ENCODE assay signal across 8 mouse cellular contexts in the genomic region with DNA sequence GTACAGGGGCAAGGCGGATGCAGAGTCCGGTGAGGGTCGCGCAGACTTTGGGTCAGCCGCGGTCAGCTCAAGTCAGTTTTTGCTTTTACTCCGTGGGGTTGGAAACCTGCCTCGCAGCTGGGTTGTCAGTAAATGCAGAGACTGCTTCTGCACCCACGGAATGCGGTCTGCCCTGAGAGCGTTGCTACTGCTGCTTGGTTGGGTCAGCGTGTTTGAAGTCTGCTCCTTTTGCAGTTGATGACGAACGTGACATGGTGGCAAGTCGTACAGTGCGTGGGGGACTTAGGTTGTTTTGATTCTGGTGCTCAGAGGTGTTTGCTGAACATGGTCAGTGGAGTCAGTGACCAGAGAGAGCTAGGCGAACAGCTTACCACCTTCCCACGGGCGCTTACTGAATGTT. TPM values are rescaled to one million over a fixed set of nuclear protein-coding genes. Genes with fewer than 3 reads are reported as not detected.
DNase-seq lines count a peak whose midpoint lies in the region; ATAC-seq and TF ChIP-seq lines count a peak whose summit lies in the region.

No protein-coding gene starts in this region.

- peak overlapping the region; percentile 82 for H3K9ac ChIP-seq in hindbrain, embryonic 13.5 days
- H3K9ac ChIP-seq in midbrain, embryonic 12.5 days (replicated peaks) = peak overlapping the region; percentile 86

- H3K4me3 ChIP-seq in layer of hippocampus, adult 2 months = peak overlapping the region; percentile 98
- H3K4me3 ChIP-seq in bone marrow macrophage, adult 2 months (ENCODE audit: insufficient read depth, low read length) = peak overlapping the region; percentile 93
- peak overlapping the region; percentile 67 for H3K4me3 ChIP-seq in hindbrain, embryonic 13.5 days
- peak overlapping the region; percentile 83 for H3K4me3 ChIP-seq in midbrain, embryonic 12.5 days

- H3K4me1 ChIP-seq in bone marrow macrophage, adult 2 months (ENCODE audit: control insufficient read depth, insufficient read depth, low read length) = peaks cover 29% of the 10 kb centered on the region
- H3K4me1 ChIP-seq in hindbrain, embryonic 13.5 days (replicated peaks) = peaks cover 22% of the 10 kb centered on the region
- peaks cover 13% of the 10 kb centered on the region for H3K4me1 ChIP-seq in midbrain, embryonic 12.5 days

- peak overlapping the region; percentile 96 for H3K27ac ChIP-seq in layer of hippocampus, adult 2 months
- peak overlapping the region; percentile 17 for H3K27ac ChIP-seq in bone marrow macrophage, adult 2 months (ENCODE audit: insufficient read depth, low read depth, low read length)
- peak overlapping the region; percentile 80 for H3K27ac ChIP-seq in hindbrain, embryonic 13.5 days
- H3K27ac ChIP-seq in midbrain, embryonic 12.5 days (replicated peaks) = peak overlapping the region; percentile 60; the same call in 1 of the 2 replicates

- no peaks in the 10 kb centered on the region for H3K9me3 ChIP-seq in hindbrain, embryonic 13.5 days
- no peaks in the 10 kb centered on the region for H3K9me3 ChIP-seq in midbrain, embryonic 12.5 days

- peaks cover 16% of the 10 kb centered on the region for H3K36me3 ChIP-seq in hindbrain, embryonic 13.5 days
- H3K36me3 ChIP-seq in midbrain, embryonic 12.5 days = peaks cover 8% of the 10 kb centered on the region

- peak overlapping the region; percentile 83 for H3K4me2 ChIP-seq in hindbrain, embryonic 13.5 days
- H3K4me2 ChIP-seq in midbrain, embryonic 12.5 days (replicated peaks) = peak overlapping the region; percentile 86

- DNase-seq in layer of hippocampus, adult 2 months (ENCODE audit: low spot score in 2 of 2) = no peak
- DNase-seq in layer of hippocampus, adult 18-20 months (ENCODE audit: low spot score in 2 of 2) = no peak
- DNase-seq in adrenal gland, adult 18-20 months (ENCODE audit: low spot score in 2 of 2) = no peak
- DNase-seq in cerebellum, adult 8-10 months = no peak
- no peak for DNase-seq in retina, embryonic 14.5 days (ENCODE audit: low spot score)

- no peak for TF ChIP-seq CTCF in layer of hippocampus, adult 2 months (conservative IDR thresholded peaks at IDR 0.05)
- no peak for TF ChIP-seq CTCF in bone marrow macrophage, adult 2 months (IDR thresholded peaks at IDR 0.05; ENCODE audit: low read depth, low read length)

- WGBS in hindbrain, embryonic 13.5 days = 6% methylated on average over 19 of the region's 19 CpGs
- 6% methylated on average over 19 of the region's 19 CpGs for WGBS in midbrain, embryonic 12.5 days

- H3K27me3 ChIP-seq in hindbrain, embryonic 13.5 days = no peaks in the 10 kb centered on the region
- no peaks in the 10 kb centered on the region for H3K27me3 ChIP-seq in midbrain, embryonic 12.5 days

- ATAC-seq in hindbrain, embryonic 13.5 days (ENCODE audit: low FRiP score) = no peak; the same call in 1 of the 2 replicates
- peak; percentile 25 for ATAC-seq in midbrain, embryonic 12.5 days (ENCODE audit: low FRiP score, low read depth)

- no peak for TF ChIP-seq POLR2A in bone marrow macrophage, adult 2 months (IDR thresholded peaks at IDR 0.05; ENCODE audit: borderline replicate concordance, low read depth, low read length)

RNA-seq across cellular contexts. Expression of a gene that starts 0.5 kb away (rescaled TPM):
- total RNA-seq in layer of hippocampus, adult 2 months (2021) = 10 to 100 TPM; 46.0 to 48.2 TPM
- total RNA-seq in layer of hippocampus, adult 18-20 months (2021) = 10 to 100 TPM; 47.9 to 49.6 TPM
- polyA plus RNA-seq in bone marrow macrophage, adult 2 months (2012; ENCODE audit: insufficient read depth, insufficient read length, missing spikeins) = 23.6 and 24.7 TPM in 2 replicates
- polyA plus RNA-seq in hindbrain, embryonic 13.5 days (2015; fragmentation: Nextera tagmentation; extraction: Ambion mirVana) = 22.1 and 22.9 TPM in 2 replicates
- 25.3 and 27.8 TPM in 2 replicates for polyA plus RNA-seq in midbrain, embryonic 12.5 days (2016; fragmentation: Nextera tagmentation; extraction: Ambion mirVana)
- total RNA-seq in adrenal gland, adult 18-20 months (2021) = 10 to 100 TPM; 34.6 to 40.7 TPM

RNA-seq across cellular contexts. Expression of a gene that starts 41.4 kb away (rescaled TPM):
- total RNA-seq in layer of hippocampus, adult 2 months (2021) = 10 to 100 TPM; 47.1 to 58.1 TPM
- total RNA-seq in layer of hippocampus, adult 18-20 months (2021) = 10 to 100 TPM; 37.3 to 46.6 TPM
- 42.3 and 42.5 TPM in 2 replicates for polyA plus RNA-seq in bone marrow macrophage, adult 2 months (2012; ENCODE audit: insufficient read depth, insufficient read length, missing spikeins)
- 102 TPM in 2 replicates for polyA plus RNA-seq in hindbrain, embryonic 13.5 days (2015; fragmentation: Nextera tagmentation; extraction: Ambion mirVana)
- polyA plus RNA-seq in midbrain, embryonic 12.5 days (2016; fragmentation: Nextera tagmentation; extraction: Ambion mirVana) = 89.7 and 97.4 TPM in 2 replicates
- 10 to 100 TPM; 20.3 to 31.9 TPM for total RNA-seq in adrenal gland, adult 18-20 months (2021)

RNA-seq across cellular contexts. Expression of a gene that starts 53.8 kb away (rescaled TPM):
- total RNA-seq in layer of hippocampus, adult 2 months (2021) = 10 to 100 TPM; 34.7 to 41.3 TPM
- 10 to 100 TPM; 43.5 to 48.0 TPM for total RNA-seq in layer of hippocampus, adult 18-20 months (2021)
- polyA plus RNA-seq in bone marrow macrophage, adult 2 months (2012; ENCODE audit: insufficient read depth, insufficient read length, missing spikeins) = 29.5 and 36.6 TPM in 2 replicates
- 22.8 and 23.8 TPM in 2 replicates for polyA plus RNA-seq in hindbrain, embryonic 13.5 days (2015; fragmentation: Nextera tagmentation; extraction: Ambion mirVana)
- polyA plus RNA-seq in midbrain, embryonic 12.5 days (2016; fragmentation: Nextera tagmentation; extraction: Ambion mirVana) = 36.9 and 39.6 TPM in 2 replicates
- total RNA-seq in adrenal gland, adult 18-20 months (2021) = 10 to 100 TPM; 36.1 to 37.4 TPM

Comparison
In these comparisons a context has a peak if more than half of its experiments do, and no peak if none do; other contexts are left out.
1. H3K27ac ChIP-seq: peak in every context shown above with its lines; median percentile 96 in layer of hippocampus, adult 2 months; 80 in hindbrain, embryonic 13.5 days; 60 in midbrain, embryonic 12.5 days; 17 in bone marrow macrophage, adult 2 months.